Mouse (Mus musculus) T-helper 1 cell (primary cell): ENCODE measurements around the gene 4930402H24Rik.

Experiments
- in situ Hi-C: fragments of 300-600 bp; cut with MboI, MseI; formaldehyde crosslinking; loops from one replicate; pipeline ENCODE4 v1.15.1; 2025; ENCODE audit warnings: high pct_unique_total_duplicates

Gene 4930402H24Rik

DNA sequence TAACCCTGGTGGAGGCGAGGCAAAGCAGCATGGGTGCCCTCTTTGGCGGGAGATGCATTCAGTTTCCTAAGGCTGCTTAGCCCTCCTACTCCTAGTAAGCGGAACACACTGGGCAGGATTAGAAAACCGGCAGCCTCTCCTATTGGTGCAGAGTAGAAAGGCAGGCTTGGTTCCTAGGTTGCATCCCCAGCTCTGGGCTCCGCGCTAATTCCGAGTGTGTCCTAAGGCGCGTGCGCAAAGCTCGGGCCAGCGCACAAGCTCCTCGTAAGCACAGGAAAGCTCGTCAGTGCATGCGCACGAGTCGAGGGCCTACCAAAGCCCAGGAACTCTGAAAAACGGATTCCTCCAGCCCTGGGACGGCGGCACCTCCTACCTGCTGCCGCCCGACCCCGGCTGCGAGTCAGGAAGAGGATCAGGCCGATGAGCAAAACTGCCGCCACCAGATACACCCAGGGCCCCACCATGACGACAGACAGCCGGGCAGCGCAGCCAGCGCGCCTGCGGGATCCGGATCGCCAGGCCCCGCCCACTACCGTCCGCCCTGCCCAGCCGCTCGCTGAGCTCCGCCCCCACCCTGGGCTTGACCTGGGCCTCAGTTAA is 242.0 kb downstream of the 4930402H24Rik start, which contains the start of gene Ddrgk1:
TSS of gene Ddrgk1 (minus strand) at position 558 of the 600 bp plus-strand sequence.
- in situ Hi-C loops, result no loop called here

DNA sequence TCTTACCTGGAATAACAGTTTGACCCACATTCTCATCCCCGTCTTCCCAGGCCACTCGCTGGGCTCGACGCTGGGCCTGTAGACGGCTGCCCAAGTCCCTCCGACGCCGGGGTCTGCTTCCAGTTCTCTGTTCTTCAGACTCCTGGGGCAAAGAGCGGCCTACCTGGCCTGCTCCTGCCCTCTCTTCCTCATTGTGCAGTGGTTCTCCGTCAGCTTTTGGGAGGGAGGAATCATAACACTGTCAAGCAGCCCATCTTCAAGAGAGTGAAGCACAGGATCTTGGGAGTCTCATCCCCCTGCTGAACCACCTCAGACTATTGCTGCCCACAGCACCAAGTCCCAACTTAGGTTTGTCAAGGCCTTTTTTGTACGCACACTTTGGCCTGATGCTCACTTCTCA is 242.9 kb downstream of the 4930402H24Rik start:
- in situ Hi-C loops, result no loop called here

DNA sequence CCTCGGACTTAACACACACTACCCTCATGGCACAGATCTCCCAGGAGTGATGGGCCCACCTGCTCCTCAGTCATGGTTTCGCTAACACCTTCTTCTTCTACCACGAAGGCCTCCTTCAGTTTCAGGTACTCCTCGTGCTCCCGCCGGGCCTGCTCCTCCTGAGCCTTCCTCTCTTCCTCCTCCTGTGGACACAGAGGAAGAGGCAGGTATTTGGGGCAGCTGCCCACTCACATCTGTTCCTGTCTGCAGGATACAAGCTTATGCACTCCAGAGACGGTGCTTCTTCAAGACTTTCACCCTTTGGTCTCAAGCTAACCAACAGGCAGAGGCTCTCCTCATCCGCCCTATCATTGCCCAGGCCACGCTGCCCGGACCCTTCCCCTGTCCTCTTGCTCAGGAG is 247.7 kb downstream of the 4930402H24Rik start:
- in situ Hi-C loops, result loop anchor here (10.0 kb wide), 1 partner anchor 374 kb away; the partner anchor contains the start of gene Idh3b

DNA sequence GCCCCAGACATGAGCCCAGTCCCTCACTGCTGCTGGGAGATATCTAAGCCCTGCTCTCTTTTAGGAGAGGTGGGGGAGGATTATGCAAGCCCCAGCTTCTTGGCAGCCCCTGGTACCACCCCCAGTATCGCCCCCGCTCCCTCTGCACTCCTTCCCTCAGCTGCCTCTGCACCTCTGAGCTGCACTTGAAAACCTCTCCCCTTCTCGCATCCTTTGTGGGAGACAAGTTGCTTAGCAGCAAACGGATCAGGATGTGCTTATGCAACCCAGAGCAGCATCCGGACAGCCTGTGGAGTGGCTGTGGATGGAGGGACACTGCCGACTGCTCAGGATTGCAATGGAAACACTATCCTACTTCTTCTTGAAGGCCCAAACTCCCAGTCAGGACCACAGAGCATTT is 248.7 kb downstream of the 4930402H24Rik start:
- in situ Hi-C loops, result loop anchor here (10.0 kb wide), 1 partner anchor 373 kb away; the partner anchor contains the start of gene Idh3b

DNA sequence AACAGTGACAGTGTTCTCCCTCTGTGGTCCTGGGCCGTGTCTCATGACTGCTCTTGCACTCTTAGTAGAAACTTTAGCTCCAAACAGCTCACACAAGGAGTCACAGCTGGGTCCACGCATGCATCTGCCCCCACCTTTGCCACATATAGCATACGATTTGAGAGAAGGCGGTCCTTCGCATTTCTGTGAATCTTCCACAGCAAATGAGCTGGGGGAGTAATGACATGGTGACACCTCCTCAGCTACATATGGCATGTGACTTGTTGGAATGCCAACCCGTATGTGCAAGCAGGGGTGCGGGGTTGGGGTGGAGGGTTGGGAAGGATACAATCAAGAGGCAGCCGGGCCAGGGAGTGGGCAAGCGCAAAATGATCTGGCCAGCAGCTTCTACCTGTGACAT is 249.7 kb downstream of the 4930402H24Rik start:
- in situ Hi-C loops, result loop anchor here (10.0 kb wide), 1 partner anchor 372 kb away; the partner anchor contains the start of gene Idh3b
